Mouse (Mus musculus) stomach, postnatal 0 days (tissue): ENCODE measurements around the gene Foxn3.

Experiments used
- CTCF ChIP-seq: IDR thresholded peaks from 2 replicates; pipeline ENCODE4 v1.5.1; 2016; ENCODE audit warnings: antibody characterized with exemption, low read depth, mild to moderate bottlenecking, moderate library complexity
- EP300 ChIP-seq: optimal IDR thresholded peaks from 2 replicates; pipeline ENCODE3; 2016; ENCODE audit warnings: antibody characterized with exemption

GRCm38 (mm10) chr12:99440022-99440421 is 123.4 kb downstream of the Foxn3 start:
- TF ChIP-seq CTCF (no peak), EP300 (no peak)
